Mouse (Mus musculus): ENCODE measurements around the gene Cox5a.

GRCm38 (mm10) chr9:57553119-57553518 is 32.0 kb downstream of the Cox5a start:
- TF ChIP-seq CTCF (IDR thresholded peaks at IDR 0.05; ENCODE audit: low read depth): no peak
- TF ChIP-seq EP300 (IDR thresholded peaks at IDR 0.05; ENCODE audit: low read depth): no peak

Data from liver, embryonic 14.5 days (tissue).